Mouse (Mus musculus) CD4-positive naive resting alpha-beta T cell, adult 57 days (primary cell): ENCODE measurements around the gene Gm45837. TPM values are rescaled to one million over a fixed set of nuclear protein-coding genes. Genes with fewer than 3 reads are reported as not detected.

Experiments used
- total RNA-seq: library from RNA; stranded (reverse); gene quantifications from one replicate; pipeline ENCODE4 v1.2.4, GENCODE M21; 2023

Gm45837 gene
- total RNA-seq: 31.4 TPM

GRCm38 (mm10) chr7:101410267-101410936 lies at the start of gene Gm45837:
TSS of gene Gm45837 (plus strand) at chr7:101410886.

DNA sequence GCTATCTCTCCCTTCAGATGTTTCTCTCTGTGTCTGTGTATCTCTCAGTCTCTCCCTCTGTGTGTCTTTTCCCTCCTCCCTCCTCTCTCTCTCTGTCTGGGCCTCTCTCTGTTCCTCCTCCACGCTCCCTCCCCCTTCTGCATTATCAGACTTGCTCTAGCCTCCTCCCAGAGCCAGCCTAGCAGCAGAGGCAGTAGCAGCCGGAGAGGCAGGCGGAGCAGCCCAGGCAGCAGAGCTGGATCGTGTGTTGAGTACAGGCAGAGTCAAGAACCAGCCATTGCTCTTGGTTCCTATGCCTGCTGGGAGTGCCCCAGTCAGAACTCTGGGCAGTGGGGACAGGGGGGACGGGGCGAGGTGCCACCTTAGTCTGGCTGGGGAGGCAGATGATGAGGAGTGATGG lies 10.8 kb downstream of the Gm45837 start, which contains the start of gene Pde2a:
Pde2a (plus strand) TSS at position 163 of the 400 bp plus-strand sequence.

Other genes with a start within 250 kb of the Gm45837 start
- gene Atg16l2, start 108.6 kb upstream of the Gm45837 start, total RNA-seq: 128 TPM
- 9.5 TPM for gene Stard10, start 93.8 kb upstream of the Gm45837 start, total RNA-seq
- gene Arap1, start 62.8 kb upstream of the Gm45837 start, total RNA-seq: 171 TPM
- 74.9 TPM for gene Pde2a, start 10.8 kb downstream of the Gm45837 start, total RNA-seq
- gene Art2b, start 174.7 kb downstream of the Gm45837 start, total RNA-seq: 20.6 TPM